Mouse (Mus musculus) liver, embryonic 14.5 days (tissue): Measurements from ENCODE around the gene Morc2a.

Source experiments
- CTCF ChIP-seq: IDR thresholded peaks from 2 replicates; pipeline ENCODE4 v1.5.1; 2016; ENCODE audit warnings: antibody characterized with exemption, low read depth, control low read depth
- EP300 ChIP-seq: IDR thresholded peaks from 2 replicates; pipeline ENCODE4 v1.6.1; 2016; ENCODE audit warnings: antibody characterized with exemption, low read depth

- TF ChIP-seq CTCF, result no peak
- TF ChIP-seq EP300, result no peak
These were observed 19.8 kb downstream of the Morc2a start for GRCm38 (mm10) chr11:3668768-3669167.
